Mouse (Mus musculus): ENCODE data around the gene Acpp.
"Not testable (repeated sequence)": the region's sequence is repeated elsewhere in the genome, so short reads cannot be mapped to it uniquely, and the experiment has no call there.

The Acpp gene

DNA sequence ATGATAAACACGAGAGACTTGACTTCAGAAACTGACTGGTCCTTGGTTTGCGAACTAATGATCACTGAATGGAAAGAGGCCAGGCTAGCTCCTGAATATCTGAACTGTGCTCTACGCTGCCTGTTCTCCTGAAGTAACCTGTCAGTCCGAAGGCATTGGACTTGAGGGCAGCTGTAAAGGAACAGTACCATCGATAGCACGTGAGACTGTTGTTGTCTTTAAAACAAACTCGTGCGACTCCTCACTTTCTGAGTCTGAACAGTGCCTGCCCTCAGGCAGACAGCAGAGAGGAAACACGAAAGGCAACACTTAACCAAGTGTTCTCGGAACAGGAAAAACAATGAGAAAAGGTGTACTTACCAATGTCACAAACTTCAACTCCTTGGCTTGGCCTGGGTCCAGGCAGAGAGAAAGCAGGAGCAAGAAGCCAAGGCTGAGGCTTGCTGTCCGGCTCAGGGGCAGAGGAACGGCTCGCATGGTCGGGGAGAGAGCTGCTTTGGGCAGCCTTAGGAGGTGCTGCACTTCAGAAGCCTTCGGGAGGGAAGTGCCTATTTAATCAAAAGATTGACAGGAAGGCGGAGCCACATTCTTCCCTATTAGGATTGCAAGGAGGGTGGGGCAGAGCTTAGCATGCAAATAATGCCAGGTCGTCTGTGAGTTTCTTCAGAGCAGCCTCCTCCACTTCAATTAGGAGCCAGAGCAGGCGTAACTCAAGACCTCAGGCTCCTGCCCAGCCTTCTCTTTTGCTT lies at the start of gene Acpp:
Gene Acpp (minus strand): TSS at position 566 of the 749 bp plus-strand sequence.
- peak; percentile 68 for DNase-seq (ENCODE audit: low spot score)

DNA sequence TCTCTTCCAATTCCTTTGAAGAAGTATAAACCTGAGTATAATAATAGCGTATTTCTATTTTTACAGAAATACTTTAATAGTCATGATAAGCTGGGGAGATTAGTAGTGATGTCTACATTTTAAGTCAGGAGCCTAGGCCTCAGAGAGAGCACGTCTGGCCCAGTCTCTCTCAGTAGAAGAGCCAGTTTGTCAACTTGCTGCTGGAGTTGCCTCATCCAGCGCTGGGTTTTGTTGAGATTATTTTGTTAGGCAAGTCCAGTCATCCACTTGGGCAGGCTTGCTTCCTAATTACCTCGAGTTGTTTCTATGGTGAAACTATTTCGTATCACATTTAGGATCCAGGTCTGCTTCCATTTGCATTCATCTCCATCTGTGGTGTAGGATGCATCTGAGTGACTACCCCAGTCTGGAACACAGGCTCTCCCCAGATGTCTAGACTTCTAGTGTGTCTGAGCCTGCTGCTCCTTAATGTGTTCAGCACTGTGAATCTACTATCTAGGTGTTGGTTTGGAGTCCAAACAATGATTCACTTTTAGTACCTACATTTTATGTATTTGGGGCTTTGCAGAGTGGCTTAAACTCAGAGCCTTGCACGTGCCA lies 45.1 kb upstream of the Acpp start:
- peak; percentile 48 for DNase-seq (ENCODE audit: low spot score)

DNA sequence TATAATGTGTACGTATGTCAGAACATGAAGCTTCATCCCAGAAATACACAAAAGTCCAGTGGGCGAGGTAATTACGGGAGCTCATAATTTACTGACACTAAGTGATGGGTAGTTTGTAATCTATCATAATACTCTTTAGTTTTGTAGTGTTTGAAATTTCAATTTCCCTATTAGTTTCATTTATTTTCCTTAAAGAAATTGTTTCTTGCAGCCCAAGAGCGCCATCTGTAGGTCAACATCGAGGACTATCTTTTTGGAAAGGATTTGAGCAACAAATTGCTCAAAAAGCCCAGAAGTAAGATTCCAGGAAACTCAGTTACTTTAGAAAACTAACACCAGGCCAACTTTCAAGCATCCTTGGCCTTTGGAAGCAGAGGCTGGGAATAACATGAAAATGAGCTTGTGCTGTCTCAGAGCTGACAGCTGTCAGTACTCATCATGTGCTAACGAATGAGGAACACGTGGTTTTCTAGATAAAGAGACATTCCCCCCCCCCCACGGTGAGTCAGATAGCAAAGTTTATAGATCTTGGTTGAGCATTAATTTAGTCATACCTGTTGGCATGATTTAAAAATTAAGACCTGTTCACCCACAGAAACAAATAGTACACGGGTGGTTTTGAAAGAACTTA lies 42.1 kb upstream of the Acpp start:
- DNase-seq (ENCODE audit: low spot score): peak; percentile 41

DNA sequence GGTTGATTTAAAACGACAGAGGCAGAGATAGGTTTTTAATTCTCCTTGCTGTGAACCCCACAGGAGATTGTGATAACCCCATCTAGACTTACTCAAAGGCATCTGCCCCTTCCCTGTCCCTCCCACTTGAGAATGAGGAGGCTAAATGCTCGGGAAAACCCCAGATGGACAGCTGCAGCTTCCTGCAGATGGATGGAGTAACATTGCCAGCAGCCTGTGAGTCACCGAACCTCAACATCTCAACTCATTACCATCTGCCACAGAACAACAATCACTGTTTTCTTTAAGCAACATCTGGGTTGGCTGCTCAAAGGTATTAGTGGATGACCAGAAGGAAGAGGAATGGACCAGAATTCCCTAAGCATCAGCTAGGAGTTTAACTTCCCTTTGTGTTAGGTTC lies 38.0 kb upstream of the Acpp start:
- no peak for DNase-seq (ENCODE audit: low spot score)

DNA sequence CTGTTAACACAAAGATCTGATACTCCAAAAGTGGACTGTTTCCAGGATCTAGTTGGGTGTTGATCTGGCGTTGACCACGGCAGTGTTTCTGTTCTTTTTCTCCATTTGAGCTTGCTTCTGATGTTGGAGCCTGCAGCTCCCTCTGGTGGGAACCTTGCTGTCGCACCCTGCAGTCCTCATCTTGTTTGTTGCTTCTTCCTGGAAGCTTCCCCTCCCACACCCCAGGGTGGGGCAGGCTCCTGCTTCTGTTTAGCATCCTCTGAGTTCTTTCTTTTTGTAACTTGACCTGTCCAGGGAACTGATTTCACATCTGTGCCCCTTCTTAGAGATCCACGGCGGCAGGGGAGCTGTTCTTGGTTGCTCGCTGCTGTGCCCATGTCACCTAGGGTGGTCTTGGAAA lies 35.7 kb upstream of the Acpp start:
- peak; percentile 64 for DNase-seq (ENCODE audit: low spot score)

DNA sequence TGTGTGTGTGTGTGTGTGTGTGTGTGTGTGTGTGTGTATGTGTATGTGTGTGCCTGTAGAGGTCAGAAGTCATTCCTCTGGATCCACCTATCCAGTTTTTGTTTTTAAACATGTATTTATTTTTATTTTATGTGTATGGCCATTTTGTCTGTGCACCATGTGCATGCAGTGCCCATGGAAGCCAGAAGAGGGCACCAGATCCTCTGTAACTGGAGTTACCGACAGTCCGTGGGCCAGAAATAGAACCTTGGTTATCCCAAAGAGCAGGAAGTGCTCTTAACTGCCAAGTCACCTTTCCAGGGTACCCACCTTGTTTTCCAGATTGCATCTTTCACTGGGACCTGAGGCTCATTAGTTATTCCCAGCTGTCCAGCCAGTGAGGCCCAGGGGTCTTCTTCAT lies 29.4 kb upstream of the Acpp start:
- no peak for DNase-seq (ENCODE audit: low spot score)

DNA sequence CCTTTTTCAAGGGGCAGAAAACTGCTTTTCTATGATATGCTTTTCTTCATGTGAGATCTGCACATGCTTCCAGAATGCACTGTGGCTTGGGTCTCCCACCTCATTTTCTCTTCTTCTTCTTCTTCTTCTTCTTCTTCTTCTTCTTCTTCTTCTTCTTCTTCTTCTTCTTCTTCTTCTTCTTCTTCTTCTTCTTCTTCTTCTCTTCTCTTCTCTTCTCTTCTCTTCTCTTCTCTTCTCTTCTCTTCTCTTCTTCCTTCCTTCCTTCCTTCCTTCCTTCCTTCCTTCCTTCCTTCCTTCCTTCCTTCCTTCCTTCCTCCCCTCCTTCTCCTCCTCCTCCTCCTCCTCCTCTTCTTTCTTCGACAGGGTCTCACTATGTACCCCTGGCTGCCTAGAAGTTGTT lies 24.4 kb upstream of the Acpp start:
- DNase-seq (ENCODE audit: low spot score): not testable (repeated sequence)

DNA sequence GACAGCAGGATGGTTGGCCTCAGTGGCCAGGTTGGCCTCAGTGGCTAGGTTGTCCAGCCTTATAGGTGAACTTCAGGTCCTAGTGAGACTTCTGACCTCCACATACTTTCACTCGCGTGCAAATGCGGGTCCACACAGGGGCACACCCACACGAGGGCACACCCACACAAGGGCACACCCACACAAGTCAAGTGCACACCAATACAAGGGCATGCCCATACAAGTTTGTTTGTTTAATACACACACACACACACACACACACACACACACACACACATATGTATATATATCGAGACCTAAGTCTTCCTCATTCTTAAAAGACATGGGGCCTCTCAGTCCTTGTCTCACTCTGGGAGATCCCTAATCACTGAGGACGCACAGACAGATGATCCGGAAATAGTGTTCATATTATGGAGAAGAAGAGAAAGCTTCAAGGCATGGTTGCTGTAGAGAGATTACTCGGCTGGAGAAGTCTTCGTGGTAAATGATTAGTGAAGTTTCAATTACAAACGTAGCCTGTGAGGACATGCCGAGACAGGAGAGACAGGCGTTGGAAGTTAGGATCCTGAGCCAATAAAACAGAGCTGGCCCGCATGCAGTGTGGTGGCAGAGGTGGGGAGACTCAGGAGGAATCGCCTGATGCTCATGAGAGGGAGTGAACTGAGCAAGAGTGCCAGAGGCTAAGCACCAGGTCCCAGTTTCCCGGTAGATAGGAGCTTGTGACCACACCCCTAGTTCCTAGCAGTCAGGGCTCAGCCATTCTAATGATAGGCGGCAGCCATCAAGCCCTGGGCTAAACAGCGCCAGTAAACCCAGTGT lies 23.7 kb upstream of the Acpp start:
- peak; percentile 31 for DNase-seq (ENCODE audit: low spot score)

DNA sequence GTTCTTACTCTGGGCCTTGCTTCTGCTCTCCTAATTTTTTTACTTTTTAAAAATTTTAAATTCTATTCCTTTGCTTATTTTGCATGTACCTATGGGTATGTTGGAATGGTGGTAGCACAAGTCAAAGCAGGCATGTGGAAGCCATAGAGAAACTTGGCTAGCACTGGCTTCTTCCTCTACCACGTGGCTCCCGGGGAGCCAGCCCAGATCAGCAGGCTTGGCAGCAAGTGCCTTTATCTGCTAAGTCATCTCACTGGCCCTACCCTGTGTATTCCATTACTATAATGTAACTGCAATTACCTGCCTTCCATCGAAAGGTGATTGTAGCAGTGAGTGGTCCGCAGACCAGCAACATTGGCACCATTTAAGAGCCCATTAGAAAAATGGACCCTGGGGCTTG lies 22.8 kb upstream of the Acpp start:
- DNase-seq (ENCODE audit: low spot score): peak; percentile 49

DNA sequence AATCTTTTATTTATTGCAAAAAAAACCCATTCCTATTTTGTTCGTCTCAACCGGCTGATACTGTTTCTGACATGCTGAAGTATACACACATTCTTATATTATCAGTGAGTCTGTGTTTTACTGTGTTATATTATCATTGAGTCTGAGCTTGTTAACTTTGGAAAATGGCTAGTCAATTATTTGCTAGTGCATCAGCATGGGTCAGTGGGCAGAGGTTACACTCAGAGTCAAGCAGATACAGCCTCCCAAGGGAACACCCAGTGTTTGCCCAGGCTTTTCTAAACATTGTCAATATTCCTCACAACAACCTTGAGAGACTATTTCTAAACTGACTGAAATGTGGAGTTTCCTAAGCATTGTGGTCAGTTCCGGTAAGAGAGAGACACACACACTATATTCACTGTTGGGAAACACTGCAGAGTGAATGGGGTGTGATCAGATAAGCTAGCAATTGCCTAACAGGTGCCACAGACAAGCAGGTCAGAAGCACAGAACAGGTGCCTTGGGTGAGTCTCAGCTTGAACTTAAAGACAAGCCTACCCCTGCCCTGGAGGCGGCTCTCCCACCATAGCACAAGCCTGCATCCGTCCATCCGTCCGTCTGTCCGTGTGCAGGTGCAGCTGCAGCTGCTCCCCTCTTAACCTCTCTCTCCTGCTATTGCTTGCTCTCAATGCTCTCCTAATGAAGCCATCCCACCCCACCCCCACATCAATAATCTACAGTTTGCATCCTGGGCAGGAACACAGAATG lies 18.1 kb upstream of the Acpp start:
- no peak for DNase-seq (ENCODE audit: low spot score)

DNA sequence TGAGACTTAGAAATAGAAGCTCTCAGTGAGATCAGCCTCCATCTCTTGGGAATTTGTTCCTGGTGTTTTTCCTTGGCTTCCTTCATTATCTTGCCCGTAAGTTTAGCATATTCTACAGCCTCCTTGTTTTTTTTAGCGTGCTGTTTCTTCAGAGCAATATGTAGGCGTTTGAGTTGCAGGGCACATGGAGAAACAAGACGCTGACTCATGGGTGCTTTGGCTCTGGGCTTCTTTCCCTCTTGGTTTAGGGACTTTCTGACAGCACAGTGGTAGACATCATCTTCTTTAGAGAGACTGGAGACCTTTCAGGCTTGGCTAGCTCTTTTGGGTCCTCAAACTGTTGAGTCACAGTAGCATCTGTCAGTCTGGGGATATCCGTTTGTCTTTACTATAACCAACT lies 6.6 kb upstream of the Acpp start:
- DNase-seq (ENCODE audit: low spot score): no peak

DNA sequence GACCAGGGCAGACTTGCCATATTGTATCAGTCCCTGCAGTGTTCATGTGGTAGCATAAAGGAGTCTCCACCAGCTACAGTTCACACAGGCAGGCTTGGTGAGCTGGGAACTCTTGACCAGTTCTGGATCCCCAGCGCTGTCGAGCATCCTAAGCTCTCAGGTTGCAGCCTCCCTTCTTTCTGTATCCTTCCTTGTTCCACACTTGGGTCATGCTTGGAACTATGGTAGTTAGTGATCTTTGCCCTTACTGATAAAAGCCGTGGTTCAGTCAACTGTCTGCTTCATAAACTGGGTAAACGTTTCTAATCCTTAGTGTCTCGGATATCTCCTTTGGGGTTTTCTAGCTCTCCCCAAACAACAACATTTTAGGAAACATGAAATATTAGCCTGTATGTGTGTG lies 1.9 kb upstream of the Acpp start:
- no peak for DNase-seq (ENCODE audit: low spot score)

DNA sequence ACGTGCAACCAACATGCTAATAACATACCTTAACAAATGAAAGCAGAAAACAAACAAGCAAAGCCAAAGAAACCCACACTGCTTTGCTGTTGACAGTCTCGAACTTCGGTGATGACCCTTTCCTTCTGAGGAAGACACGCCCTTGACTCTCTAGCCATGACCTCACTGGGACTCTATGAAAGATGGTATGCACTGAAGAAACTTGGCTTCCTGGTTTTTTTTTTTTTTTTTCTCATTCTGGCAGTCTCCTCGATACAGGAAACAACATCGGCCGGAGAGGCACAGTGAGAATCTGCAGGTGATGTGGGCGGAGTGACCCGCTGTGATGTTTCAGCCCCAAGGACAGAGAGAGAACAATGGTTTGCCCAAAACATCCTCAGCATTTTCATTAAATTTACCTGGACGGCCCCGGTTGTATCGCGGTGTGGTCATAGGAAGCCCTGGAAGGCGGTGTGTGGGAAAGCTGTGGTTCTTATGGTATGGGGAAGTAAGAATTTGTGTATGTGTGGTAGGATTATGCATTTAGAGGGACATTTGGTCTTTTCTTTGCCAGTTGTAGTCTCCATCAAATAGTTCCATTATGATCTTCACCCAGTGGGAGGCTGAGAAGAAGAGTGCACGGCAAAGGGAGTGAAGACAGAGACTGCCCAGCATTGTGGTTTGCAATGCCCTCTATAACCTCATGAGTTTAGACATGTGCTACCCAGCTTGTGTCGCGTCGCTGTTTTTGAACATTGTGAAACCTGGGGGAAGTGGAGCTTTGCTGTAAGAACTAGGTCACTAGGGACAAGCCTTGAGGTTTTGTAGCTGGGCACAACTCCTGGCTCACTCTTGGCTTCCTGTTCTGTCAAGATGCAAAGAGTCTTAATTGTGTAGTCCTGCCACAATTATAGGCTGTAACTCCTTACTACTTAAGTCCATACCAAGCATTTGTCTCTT lies 1.2 kb upstream of the Acpp start:
- no peak for DNase-seq (ENCODE audit: low spot score)

DNA sequence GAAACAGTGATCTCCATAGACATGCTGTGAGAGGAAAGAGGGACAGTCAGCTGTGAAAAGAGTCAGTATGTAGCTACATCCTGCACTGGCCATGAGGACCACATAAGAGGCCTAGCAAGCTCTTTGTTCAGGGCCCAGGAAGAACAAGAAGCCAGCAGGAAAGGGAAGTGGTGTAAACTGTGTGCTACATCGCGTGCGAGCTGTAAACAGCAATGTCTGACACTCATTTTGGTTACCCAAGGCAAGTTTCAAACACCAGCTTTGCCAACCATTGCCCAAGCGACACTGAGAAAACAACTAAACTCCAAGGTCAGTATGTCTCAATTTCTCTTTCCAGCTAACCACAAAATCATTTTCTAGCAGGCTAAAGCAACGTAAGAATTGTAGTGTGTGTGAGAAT lies 6.2 kb downstream of the Acpp start:
- no peak for DNase-seq (ENCODE audit: low spot score)

DNA sequence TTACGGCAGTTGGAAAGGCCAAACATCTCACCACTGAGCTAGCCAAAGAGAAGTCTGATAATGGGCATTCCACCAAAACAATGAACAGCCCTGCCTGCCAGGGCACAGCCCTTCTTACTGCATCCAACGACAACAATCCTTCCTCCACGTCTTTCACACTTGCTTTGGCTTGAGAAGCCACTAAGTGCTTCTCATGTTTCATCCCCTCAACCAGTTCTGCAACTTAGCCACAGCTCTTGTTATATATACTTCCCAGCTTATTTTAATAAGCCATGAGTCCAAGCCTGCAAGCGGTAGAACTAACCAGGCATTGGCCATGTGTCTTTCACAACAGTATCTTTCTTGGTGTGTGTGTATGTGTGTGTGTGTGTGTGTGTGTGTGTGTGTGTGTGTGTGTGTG lies 8.9 kb downstream of the Acpp start:
- peak; percentile 16 for DNase-seq (ENCODE audit: low spot score)

DNA sequence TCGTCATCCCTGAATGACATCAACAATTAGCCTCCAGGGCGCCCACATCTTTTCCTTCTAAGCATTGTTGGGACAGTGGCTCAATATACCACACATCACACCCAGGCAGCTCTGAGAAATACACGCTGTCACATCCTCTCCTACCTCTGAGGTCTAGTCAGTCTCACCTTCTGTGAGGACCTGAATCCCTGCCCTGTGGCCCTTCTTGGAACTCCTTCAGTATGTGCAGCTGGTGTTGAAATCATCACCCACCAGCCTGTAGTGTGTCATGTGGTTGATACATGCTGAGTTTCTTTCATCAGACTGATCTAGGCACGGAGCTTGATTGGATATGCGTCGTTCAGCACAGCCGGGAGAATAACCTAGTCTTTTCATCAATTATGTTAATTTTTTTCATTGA lies 16.0 kb downstream of the Acpp start:
- DNase-seq (ENCODE audit: low spot score): no peak

DNA sequence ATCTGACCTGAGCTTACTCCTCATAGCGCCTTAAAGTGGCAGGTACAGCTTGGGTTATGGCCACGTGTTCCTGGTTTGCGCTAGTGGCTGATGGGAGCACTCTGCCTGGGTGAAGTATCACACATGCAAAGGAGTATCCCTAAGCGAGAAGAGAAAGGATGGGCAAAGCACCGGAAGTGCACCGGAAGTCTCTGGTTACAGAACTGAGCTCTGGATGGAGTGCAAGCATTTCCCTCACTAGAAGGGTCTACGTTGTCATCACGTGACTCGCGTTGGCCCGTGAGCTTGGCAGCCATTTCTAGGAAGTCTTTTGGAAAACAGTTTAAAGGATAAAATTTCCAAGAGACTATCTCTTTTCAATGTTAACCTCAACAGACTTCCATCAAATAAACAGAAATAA lies 21.2 kb downstream of the Acpp start:
- no peak for DNase-seq (ENCODE audit: low spot score)

DNA sequence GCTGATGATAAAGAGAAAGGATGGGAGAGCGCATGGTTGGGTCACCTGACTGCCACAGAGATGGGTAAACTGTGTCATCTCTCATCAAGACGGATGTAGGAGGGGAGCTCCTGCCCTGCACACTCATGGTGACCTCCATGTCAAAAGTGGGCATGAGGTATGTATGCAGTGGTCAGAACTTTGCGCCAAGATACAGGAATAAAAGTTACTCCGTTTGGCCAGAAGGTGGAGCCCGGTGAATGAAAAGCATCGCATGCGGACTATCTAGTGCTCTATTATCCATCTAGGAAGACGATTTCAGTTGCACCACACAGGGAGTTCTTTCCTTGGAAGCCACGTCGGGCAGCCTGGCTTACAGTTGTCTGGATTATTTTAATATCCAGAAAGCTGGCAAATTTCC lies 22.0 kb downstream of the Acpp start:
- peak; percentile 51 for DNase-seq (ENCODE audit: low spot score)

DNA sequence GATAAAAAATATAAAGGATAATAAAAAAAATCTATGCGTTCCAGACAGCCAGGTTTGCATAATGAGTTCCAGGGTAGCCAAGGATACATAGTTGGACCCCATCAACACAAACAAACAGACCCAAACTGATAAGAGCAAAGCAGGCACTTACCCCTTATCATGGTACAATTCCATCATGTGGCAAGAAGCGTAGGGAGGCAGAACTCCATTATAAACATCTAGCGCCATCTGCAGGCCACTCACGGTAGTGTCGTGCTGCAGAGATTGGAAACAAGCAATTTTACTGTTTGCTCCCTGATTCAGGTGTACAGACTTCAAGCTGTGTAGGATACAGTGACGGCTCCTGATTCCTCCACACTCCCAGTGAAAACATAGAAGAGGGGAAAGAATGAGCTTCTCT lies 30.8 kb downstream of the Acpp start:
- DNase-seq (ENCODE audit: low spot score): peak; percentile 78

DNA sequence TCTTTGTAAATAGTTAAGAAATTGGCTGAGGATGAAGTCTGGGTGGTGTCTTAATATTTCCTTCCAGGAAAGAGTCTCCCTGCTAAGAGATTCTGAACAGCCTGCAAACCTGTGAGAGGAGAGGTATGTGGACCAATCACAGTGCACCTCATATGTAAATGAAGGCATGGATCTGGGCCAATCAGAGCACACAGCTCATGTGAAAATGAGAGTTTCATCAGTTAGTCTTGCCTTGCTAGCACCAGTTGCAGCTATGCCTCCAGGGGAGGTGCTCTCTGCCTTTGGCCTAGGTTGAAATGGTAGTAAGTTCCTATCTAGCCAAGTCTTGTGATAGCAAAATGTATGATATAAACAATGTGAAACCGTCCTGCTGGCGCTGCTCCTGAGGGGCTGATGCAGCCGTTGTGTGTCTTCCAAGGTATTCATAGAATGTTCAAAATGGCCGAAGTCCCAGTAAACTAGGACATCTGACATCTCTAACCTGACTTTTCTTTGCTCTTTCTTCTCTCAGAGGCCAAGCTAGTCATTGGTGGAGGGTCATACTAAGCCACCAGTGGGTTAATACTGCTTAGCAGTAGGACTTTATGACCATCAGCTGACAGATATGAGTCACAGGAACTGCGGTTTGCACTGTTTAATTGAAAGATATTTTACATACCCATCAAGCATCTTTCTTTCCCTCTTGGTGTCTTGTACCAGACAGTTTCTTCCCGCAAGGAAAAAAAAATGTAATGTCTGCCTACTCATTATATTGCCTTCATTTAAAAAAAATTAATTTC lies 32.0 kb downstream of the Acpp start:
- DNase-seq (ENCODE audit: low spot score): no peak
